Mouse (Mus musculus): ENCODE data around the gene Ly6g6e. TPM values are rescaled to one million over a fixed set of nuclear protein-coding genes. Genes with fewer than 3 reads are reported as not detected.

The Ly6g6e gene
- total and polyA plus RNA-seq, 3 experiments = 0.23 TPM; not detected in 2

DNA sequence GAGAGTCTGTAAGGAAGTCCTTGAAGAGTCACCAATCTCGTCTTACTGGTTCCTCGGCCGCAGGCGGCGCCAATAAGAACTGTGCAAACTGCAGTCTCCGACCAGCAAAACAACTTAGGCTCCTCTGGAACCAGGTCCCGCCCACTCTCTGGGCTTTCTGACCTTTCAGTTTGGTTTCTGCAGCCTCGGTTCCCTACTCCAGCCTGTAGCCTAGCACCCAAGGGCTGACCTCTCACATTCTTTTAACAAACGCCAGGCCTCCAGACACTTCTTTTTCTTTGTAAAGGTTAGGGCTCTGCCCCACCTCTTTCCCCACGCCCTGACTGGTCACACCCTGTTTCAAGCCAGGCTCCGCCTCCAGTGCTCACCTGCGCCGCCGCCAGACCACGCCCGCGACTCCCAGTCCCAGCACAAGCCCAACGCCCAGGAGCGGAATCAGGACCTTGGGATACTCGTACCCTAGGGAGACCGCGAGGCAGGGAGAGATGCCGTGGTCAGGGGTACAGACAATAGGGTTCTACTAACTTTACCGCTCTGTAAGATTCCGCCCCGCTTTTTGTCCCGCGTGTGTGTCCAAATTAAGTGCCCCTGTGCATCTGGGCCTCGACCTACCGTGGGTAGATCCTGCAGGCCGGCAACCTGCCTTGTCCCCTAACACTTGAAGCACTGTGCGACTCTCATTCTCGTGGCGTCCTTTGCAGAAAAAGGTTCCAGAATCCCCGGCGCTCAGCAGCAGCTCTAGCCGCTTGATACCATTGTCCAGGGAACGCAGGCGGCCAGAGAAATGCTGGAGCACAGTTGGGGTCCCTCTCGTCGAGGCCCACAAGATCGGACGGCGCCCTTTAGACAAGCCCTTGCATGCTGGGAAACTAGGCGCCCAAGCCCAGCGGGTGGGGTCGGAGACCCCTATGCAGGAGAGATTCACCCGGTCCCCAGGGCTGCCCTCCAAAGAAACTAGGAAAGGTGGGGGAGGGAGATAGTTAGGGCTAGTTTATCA, 11.5 kb upstream of the Ly6g6e start, which contains the start of gene Ly6g6c:
TSS of gene Ly6g6c (plus strand) at position 438 of the 997 bp plus-strand sequence.
- H3K36me3 ChIP-seq (ENCODE audit: control insufficient read depth in 1 of 2, insufficient read depth in 2 of 2, low read length in 2 of 2) = no peaks in the 10 kb centered on the region; a peak in 1 of 4 replicates
- no peak within 1 kb of the TSS for H3K9ac ChIP-seq (ENCODE audit: control insufficient read depth, low read depth, low read length, poor library complexity, severe bottlenecking)
- no peak for DNase-seq (ENCODE audit: low read depth, low spot score)
- no peaks in the 10 kb centered on the region for H3K79me2 ChIP-seq (ENCODE audit: control insufficient read depth, insufficient read depth, low read length, poor library complexity)
- H3K4me1 ChIP-seq (ENCODE audit: control insufficient read depth in 1 of 2, insufficient read depth in 2 of 2, low read length in 2 of 2) = peaks cover 0 to 9% of the 10 kb centered on the region in 2 experiments; a peak in 3 of 4 replicates
- H3K4me3 ChIP-seq (ENCODE audit: control insufficient read depth in 1 of 2, insufficient read depth in 1 of 2, low read depth in 2 of 2, low read length in 2 of 2) = no peak within 1 kb of the TSS
- no peaks in the 10 kb centered on the region for H3K27me3 ChIP-seq (ENCODE audit: control insufficient read depth in 1 of 2, insufficient read depth in 2 of 2, low read length in 2 of 2)
- H3K9me3 ChIP-seq (replicated peaks; ENCODE audit: insufficient read depth, low read length) = no peaks in the 10 kb centered on the region
- H3K27ac ChIP-seq (ENCODE audit: control insufficient read depth, low read depth, low read length) = no peak within 1 kb of the TSS
- no peak for TF ChIP-seq TBP (IDR thresholded peaks at IDR 0.05; ENCODE audit: low read depth, low read length)
- no peak for TF ChIP-seq RCOR1 (IDR thresholded peaks at IDR 0.05; ENCODE audit: low read depth, low read length)
- no peak for TF ChIP-seq GATA1 (IDR thresholded peaks at IDR 0.05; ENCODE audit: low read depth, low read length)
- TF ChIP-seq GABPA (IDR thresholded peaks at IDR 0.05; ENCODE audit: low read depth, low read length) = no peak
- TF ChIP-seq USF2 (IDR thresholded peaks at IDR 0.05; ENCODE audit: borderline replicate concordance in 1 of 2, insufficient read depth in 1 of 2, low read depth in 1 of 2, low read length in 2 of 2) = no peak
- TF ChIP-seq MEF2A (IDR thresholded peaks at IDR 0.05; ENCODE audit: extremely low read depth, insufficient replicate concordance, low read depth, low read length, poor library complexity, severe bottlenecking) = no peak
- no peak for TF ChIP-seq NELFE (IDR thresholded peaks at IDR 0.05; ENCODE audit: low read depth, low read length)
- no peak for TF ChIP-seq POLR2AphosphoS5 (IDR thresholded peaks at IDR 0.05; ENCODE audit: borderline replicate concordance, low read depth, low read length)
- TF ChIP-seq NRF1 (IDR thresholded peaks at IDR 0.05; ENCODE audit: insufficient read depth, low read depth, low read length, poor library complexity, severe bottlenecking) = no peak
- TF ChIP-seq MAZ (IDR thresholded peaks at IDR 0.05; ENCODE audit: low read depth, low read length) = no peak
- no peak for TF ChIP-seq JUND (IDR thresholded peaks at IDR 0.05; ENCODE audit: low read depth, low read length)
- TF ChIP-seq EP300 (IDR thresholded peaks at IDR 0.05; ENCODE audit: low read depth in 1 of 2, low read length in 2 of 2) = no peak
- TF ChIP-seq CHD2 (IDR thresholded peaks at IDR 0.05; ENCODE audit: low read length) = no peak
- no peak for TF ChIP-seq HCFC1 (IDR thresholded peaks at IDR 0.05; ENCODE audit: low read depth, low read length)
- TF ChIP-seq ZNF384 (IDR thresholded peaks at IDR 0.05; ENCODE audit: low read depth, low read length) = no peak
- no peak for TF ChIP-seq TCF12 (IDR thresholded peaks at IDR 0.05; ENCODE audit: low read depth, low read length)

DNA sequence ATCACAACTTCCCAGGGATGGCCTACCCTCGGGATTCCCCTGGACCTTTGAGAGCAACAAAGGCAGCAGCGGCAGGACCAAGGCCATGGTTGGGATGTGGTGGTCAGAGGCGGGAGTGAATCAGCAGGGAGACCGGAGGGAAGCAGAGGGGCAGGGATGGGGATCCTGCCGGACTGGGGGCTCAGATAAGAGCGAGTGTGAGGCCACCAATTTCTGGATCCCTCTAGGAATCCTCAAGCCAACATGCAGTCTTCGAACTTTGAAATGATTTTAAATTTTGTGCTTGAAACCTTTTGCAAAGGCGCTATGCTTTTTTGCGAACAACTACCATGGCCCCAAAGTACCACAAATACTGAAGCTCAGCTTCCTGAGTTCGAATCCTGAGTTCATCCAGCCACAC, 10.6 kb upstream of the Ly6g6e start, which contains the start of gene Mpig6b:
TSS of gene Mpig6b (minus strand) at position 101 of the 400 bp plus-strand sequence.
- H3K4me3 ChIP-seq (ENCODE audit: control insufficient read depth in 1 of 2, insufficient read depth in 1 of 2, low read depth in 2 of 2, low read length in 2 of 2) = no peak within 1 kb of the TSS
- H3K9ac ChIP-seq (ENCODE audit: control insufficient read depth, low read depth, low read length, poor library complexity, severe bottlenecking) = no peak within 1 kb of the TSS
- H3K27me3 ChIP-seq (ENCODE audit: control insufficient read depth in 1 of 2, insufficient read depth in 2 of 2, low read length in 2 of 2) = no peaks in the 10 kb centered on the region
- H3K9me3 ChIP-seq (replicated peaks; ENCODE audit: insufficient read depth, low read length) = no peaks in the 10 kb centered on the region
- TF ChIP-seq ETS1 (IDR thresholded peaks at IDR 0.05; ENCODE audit: low read depth, low read length) (no peak), BHLHE40 (IDR thresholded peaks at IDR 0.05; ENCODE audit: borderline replicate concordance, low read depth, low read length) (no peak), USF2 (IDR thresholded peaks at IDR 0.05; ENCODE audit: borderline replicate concordance in 1 of 2, insufficient read depth in 1 of 2, low read depth in 1 of 2, low read length in 2 of 2) (no peak), MYB (IDR thresholded peaks at IDR 0.05; ENCODE audit: low read depth, low read length) (no peak), GATA1 (IDR thresholded peaks at IDR 0.05; ENCODE audit: low read depth, low read length) (no peak), USF1 (IDR thresholded peaks at IDR 0.05; ENCODE audit: low read depth, low read length) (no peak), ZC3H11A (IDR thresholded peaks at IDR 0.05; ENCODE audit: low read depth, low read length) (no peak), TCF12 (IDR thresholded peaks at IDR 0.05; ENCODE audit: low read depth, low read length) (no peak), MAX (IDR thresholded peaks at IDR 0.05; ENCODE audit: low read length) (no peak), CHD2 (IDR thresholded peaks at IDR 0.05; ENCODE audit: low read length) (no peak), CTCF (IDR thresholded peaks at IDR 0.05 in 2 of 3, conservative IDR thresholded peaks at IDR 0.05 in 1 of 3; ENCODE audit: control insufficient read depth in 1 of 3, insufficient read depth in 1 of 3, low read depth in 2 of 3, low read length in 3 of 3, poor library complexity in 1 of 3, severe bottlenecking in 1 of 3) (no peak), POLR2AphosphoS5 (IDR thresholded peaks at IDR 0.05; ENCODE audit: borderline replicate concordance, low read depth, low read length) (no peak), E2F4 (IDR thresholded peaks at IDR 0.05; ENCODE audit: borderline replicate concordance, low read depth, low read length) (no peak)
- H3K36me3 ChIP-seq (ENCODE audit: control insufficient read depth in 1 of 2, insufficient read depth in 2 of 2, low read length in 2 of 2) = no peaks in the 10 kb centered on the region; a peak in 1 of 4 replicates
- no peaks in the 10 kb centered on the region for H3K79me2 ChIP-seq (ENCODE audit: control insufficient read depth, insufficient read depth, low read length, poor library complexity)
- H3K27ac ChIP-seq (ENCODE audit: control insufficient read depth, low read depth, low read length) = no peak within 1 kb of the TSS
- no peak for DNase-seq (ENCODE audit: low read depth, low spot score)
- peaks cover 0 to 15% of the 10 kb centered on the region in 2 experiments; a peak in 3 of 4 replicates for H3K4me1 ChIP-seq (ENCODE audit: control insufficient read depth in 1 of 2, insufficient read depth in 2 of 2, low read length in 2 of 2)
